Mouse (Mus musculus): Measurements from ENCODE around the gene Cd163. TPM values are rescaled to one million over a fixed set of nuclear protein-coding genes. Genes with fewer than 3 reads are reported as not detected.
A peak's percentile ranks its signal among the peaks of the same experiment; 100 is the strongest.
"Not testable (repeated sequence)": the region's sequence is repeated elsewhere in the genome, so short reads cannot be mapped to it uniquely, and the experiment has no call there.

Gene Cd163
- polyA plus RNA-seq (2016; fragmentation: Nextera tagmentation; extraction: Ambion mirVana), result not detected in 2 replicates

GRCm38 (mm10) chr6:124304356-124304755, at the start of gene Cd163:
TSS of gene Cd163 (plus strand) at chr6:124304656.
- Histone ChIP-seq H3K9ac (no peak within 1 kb of the TSS), H3K27ac (no peak within 1 kb of the TSS), H3K4me1 (no peaks in the 10 kb centered on the region), H3K36me3 (replicated peaks) (no peaks in the 10 kb centered on the region), H3K4me2 (no peak within 1 kb of the TSS), H3K27me3 (no peaks in the 10 kb centered on the region), H3K9me3 (no peaks in the 10 kb centered on the region), H3K4me3 (replicated peaks) (no peak within 1 kb of the TSS)
- no peak for ATAC-seq (ENCODE audit: low FRiP score)
- WGBS, result 91% methylated on average over 4 of the region's 4 CpGs

- H3K4me1 ChIP-seq, result 0 out of 2 replicates have a peak, but pooled peaks cover 3% of the 10 kb centered on the region
- H3K9ac ChIP-seq, result no peak overlapping the region
- H3K4me3 ChIP-seq (replicated peaks), result no peak overlapping the region
- 68% methylated on average over 6 of the region's 6 CpGs for WGBS
- H3K36me3 ChIP-seq (replicated peaks), result no peaks in the 10 kb centered on the region
- no peak overlapping the region for H3K27ac ChIP-seq
- H3K27me3 ChIP-seq, result no peaks in the 10 kb centered on the region
- H3K9me3 ChIP-seq, result no peaks in the 10 kb centered on the region
- no peak for ATAC-seq (ENCODE audit: low FRiP score)
- H3K4me2 ChIP-seq, result no peak overlapping the region
Measured at GRCm38 (mm10) chr6:124255721-124256470, 48.6 kb upstream of the Cd163 start.

GRCm38 (mm10) chr6:124260198-124260931, 44.1 kb upstream of the Cd163 start:
- 38% methylated on average over 8 of the region's 14 CpGs for WGBS
- no peak overlapping the region for H3K27ac ChIP-seq
- no peaks in the 10 kb centered on the region for H3K27me3 ChIP-seq
- H3K9me3 ChIP-seq, result no peaks in the 10 kb centered on the region
- H3K4me1 ChIP-seq, result 0 out of 2 replicates have a peak, but pooled peaks cover 3% of the 10 kb centered on the region
- no peaks in the 10 kb centered on the region for H3K36me3 ChIP-seq (replicated peaks)
- ATAC-seq (ENCODE audit: low FRiP score), result peak; percentile 81
- no peak overlapping the region for H3K4me2 ChIP-seq
- no peak overlapping the region for H3K4me3 ChIP-seq (replicated peaks)
- no peak overlapping the region for H3K9ac ChIP-seq

- no peak overlapping the region for H3K4me3 ChIP-seq (replicated peaks)
- no peaks in the 10 kb centered on the region for H3K9me3 ChIP-seq
- H3K27ac ChIP-seq, result no peak overlapping the region
- no peak overlapping the region for H3K4me2 ChIP-seq
- WGBS, result 4% methylated on average over 3 of the region's 3 CpGs
- H3K9ac ChIP-seq, result no peak overlapping the region
- H3K27me3 ChIP-seq, result no peaks in the 10 kb centered on the region
- ATAC-seq (ENCODE audit: low FRiP score), result peak; percentile 62; the same call in 1 of the 2 replicates
- 0 out of 2 replicates have a peak, but pooled peaks cover 3% of the 10 kb centered on the region for H3K4me1 ChIP-seq
- no peaks in the 10 kb centered on the region for H3K36me3 ChIP-seq (replicated peaks)
Measured at GRCm38 (mm10) chr6:124262696-124263095, 41.8 kb upstream of the Cd163 start.

GRCm38 (mm10) chr6:124273231-124273880, 31.1 kb upstream of the Cd163 start:
- ATAC-seq (ENCODE audit: low FRiP score), result no peak
- H3K9me3 ChIP-seq, result no peaks in the 10 kb centered on the region
- no peak overlapping the region for H3K9ac ChIP-seq
- H3K27me3 ChIP-seq, result no peaks in the 10 kb centered on the region
- H3K36me3 ChIP-seq (replicated peaks), result no peaks in the 10 kb centered on the region
- H3K4me2 ChIP-seq, result no peak overlapping the region
- no peaks in the 10 kb centered on the region for H3K4me1 ChIP-seq
- 85% methylated on average over 5 of the region's 5 CpGs for WGBS
- no peak overlapping the region for H3K27ac ChIP-seq
- no peak overlapping the region for H3K4me3 ChIP-seq (replicated peaks)

GRCm38 (mm10) chr6:124277641-124278040, 26.8 kb upstream of the Cd163 start:
- Histone ChIP-seq H3K4me2 (no peak overlapping the region), H3K27ac (no peak overlapping the region), H3K4me3 (replicated peaks) (no peak overlapping the region), H3K36me3 (replicated peaks) (no peaks in the 10 kb centered on the region), H3K9ac (no peak overlapping the region), H3K27me3 (no peaks in the 10 kb centered on the region), H3K4me1 (no peaks in the 10 kb centered on the region), H3K9me3 (no peaks in the 10 kb centered on the region)
- ATAC-seq (ENCODE audit: low FRiP score), result no peak
- WGBS, result 74% methylated on average over 5 of the region's 5 CpGs

- Histone ChIP-seq H3K4me2 (no peak overlapping the region), H3K9me3 (no peaks in the 10 kb centered on the region), H3K36me3 (replicated peaks) (no peaks in the 10 kb centered on the region), H3K9ac (no peak overlapping the region), H3K27ac (no peak overlapping the region), H3K4me3 (replicated peaks) (no peak overlapping the region), H3K27me3 (no peaks in the 10 kb centered on the region), H3K4me1 (no peaks in the 10 kb centered on the region)
- no peak for ATAC-seq (ENCODE audit: low FRiP score)
- 88% methylated on average over 5 of the region's 5 CpGs for WGBS
Measured at GRCm38 (mm10) chr6:124278291-124278690, 26.2 kb upstream of the Cd163 start.

GRCm38 (mm10) chr6:124282731-124283130, 21.7 kb upstream of the Cd163 start:
- no peak overlapping the region for H3K4me2 ChIP-seq
- no peak for ATAC-seq (ENCODE audit: low FRiP score)
- no peaks in the 10 kb centered on the region for H3K36me3 ChIP-seq (replicated peaks)
- no peaks in the 10 kb centered on the region for H3K9me3 ChIP-seq
- H3K4me3 ChIP-seq (replicated peaks), result no peak overlapping the region
- H3K4me1 ChIP-seq, result no peaks in the 10 kb centered on the region
- H3K27ac ChIP-seq, result no peak overlapping the region
- WGBS, result 95% methylated on average over 4 of the region's 4 CpGs
- no peaks in the 10 kb centered on the region for H3K27me3 ChIP-seq
- no peak overlapping the region for H3K9ac ChIP-seq

- H3K9ac ChIP-seq; H3K27ac ChIP-seq; H3K4me1 ChIP-seq; H3K4me3 ChIP-seq (replicated peaks); H3K9me3 ChIP-seq; H3K27me3 ChIP-seq; H3K4me2 ChIP-seq; H3K36me3 ChIP-seq (replicated peaks); ATAC-seq (ENCODE audit: low FRiP score): not testable (repeated sequence)
- WGBS, result 96% methylated on average over 4 of the region's 5 CpGs
Measured at GRCm38 (mm10) chr6:124297378-124297777, 7.1 kb upstream of the Cd163 start.

GRCm38 (mm10) chr6:124301447-124302192, 2.8 kb upstream of the Cd163 start:
- no peaks in the 10 kb centered on the region for H3K27me3 ChIP-seq

GRCm38 (mm10) chr6:124308935-124309334, 4.5 kb downstream of the Cd163 start:
- 91% methylated on average over 8 of the region's 8 CpGs for WGBS
- no peaks in the 10 kb centered on the region for H3K27me3 ChIP-seq

More at GRCm38 (mm10) chr6:124301447-124302192, 2.8 kb upstream of the Cd163 start:
- Histone ChIP-seq H3K9ac (no peak overlapping the region), H3K27ac (no peak overlapping the region), H3K4me3 (replicated peaks) (no peak overlapping the region), H3K9me3 (no peaks in the 10 kb centered on the region), H3K4me2 (no peak overlapping the region), H3K4me1 (no peaks in the 10 kb centered on the region), H3K36me3 (replicated peaks) (no peaks in the 10 kb centered on the region)
- no peak for ATAC-seq (ENCODE audit: low FRiP score)
- 84% methylated on average over 3 of the region's 3 CpGs for WGBS

GRCm38 (mm10) chr6:124312292-124312691, 7.8 kb downstream of the Cd163 start:
- 80% methylated on average over 6 of the region's 6 CpGs for WGBS
- no peaks in the 10 kb centered on the region for H3K36me3 ChIP-seq (replicated peaks)
- no peak overlapping the region for H3K27ac ChIP-seq
- H3K4me1 ChIP-seq, result no peaks in the 10 kb centered on the region
- no peaks in the 10 kb centered on the region for H3K27me3 ChIP-seq
- no peak overlapping the region for H3K4me2 ChIP-seq
- ATAC-seq (ENCODE audit: low FRiP score), result no peak
- no peaks in the 10 kb centered on the region for H3K9me3 ChIP-seq
- no peak overlapping the region for H3K9ac ChIP-seq
- H3K4me3 ChIP-seq (replicated peaks), result no peak overlapping the region

More at GRCm38 (mm10) chr6:124308935-124309334, 4.5 kb downstream of the Cd163 start:
- no peak overlapping the region for H3K4me3 ChIP-seq (replicated peaks)
- no peaks in the 10 kb centered on the region for H3K36me3 ChIP-seq (replicated peaks)
- no peak overlapping the region for H3K27ac ChIP-seq
- ATAC-seq (ENCODE audit: low FRiP score), result no peak
- H3K9ac ChIP-seq, result no peak overlapping the region
- H3K4me2 ChIP-seq, result no peak overlapping the region
- H3K4me1 ChIP-seq, result no peaks in the 10 kb centered on the region
- H3K9me3 ChIP-seq, result no peaks in the 10 kb centered on the region
